Mouse (Mus musculus): ENCODE measurements around the gene Nhlrc3. TPM values are rescaled to one million over a fixed set of nuclear protein-coding genes. Genes with fewer than 3 reads are reported as not detected.

Gene Nhlrc3
- polyA plus RNA-seq (2012; ENCODE audit: insufficient read depth, insufficient read length, missing spikeins), result 40.6 and 41.8 TPM in 2 replicates

DNA sequence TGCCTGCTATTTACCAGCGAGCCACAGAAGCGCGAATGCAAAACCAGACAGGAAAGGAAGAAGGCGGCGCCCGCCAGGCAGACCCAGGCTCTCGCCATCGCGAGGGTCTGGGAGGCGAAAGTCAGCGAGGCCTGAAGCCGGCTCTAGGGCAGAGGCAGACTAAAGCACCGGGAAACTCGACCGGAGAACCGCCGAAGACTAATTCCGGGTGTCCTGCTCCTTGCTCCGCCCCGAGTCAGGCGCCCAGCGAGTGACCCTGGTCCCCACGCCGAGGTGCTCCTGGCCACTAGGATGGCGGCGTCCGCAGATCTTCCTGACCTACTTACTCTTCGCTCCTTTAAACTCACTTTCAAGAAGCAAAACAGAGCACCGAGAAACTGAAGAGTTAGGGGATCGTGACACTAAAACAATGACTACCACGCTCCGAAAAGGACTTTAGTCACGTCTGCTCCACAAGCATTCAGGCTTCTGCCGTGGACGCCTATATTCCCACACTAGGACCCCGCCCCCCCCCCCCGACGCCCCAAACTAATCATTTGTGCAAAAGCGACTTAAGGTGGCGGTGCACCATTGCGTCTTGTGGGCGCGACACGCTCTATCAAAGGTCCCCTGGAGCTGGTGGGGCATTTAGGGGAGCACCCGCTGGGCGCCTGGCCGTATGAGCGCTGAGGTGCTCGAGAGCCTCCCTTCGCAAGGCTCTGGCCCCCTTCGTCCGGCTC is at the start of gene Nhlrc3, which contains the start of gene Proser1:
Nhlrc3 (minus strand) TSS at position 287 of the 719 bp plus-strand sequence.
Proser1 (plus strand) TSS at position 621 of the 719 bp plus-strand sequence.
- TF ChIP-seq CTCF (IDR thresholded peaks at IDR 0.05; ENCODE audit: low read depth, low read length), result no peak
- TF ChIP-seq POLR2A (IDR thresholded peaks at IDR 0.05; ENCODE audit: borderline replicate concordance, low read depth, low read length), result no peak
- peaks cover 24% of the 10 kb centered on the region for H3K4me1 ChIP-seq (ENCODE audit: control insufficient read depth, insufficient read depth, low read length)
- H3K4me3 ChIP-seq (ENCODE audit: insufficient read depth, low read length), result peak within 1 kb of the TSS; percentile 79
- peak within 1 kb of the TSS; percentile 95 for H3K27ac ChIP-seq (ENCODE audit: insufficient read depth, low read depth, low read length)

DNA sequence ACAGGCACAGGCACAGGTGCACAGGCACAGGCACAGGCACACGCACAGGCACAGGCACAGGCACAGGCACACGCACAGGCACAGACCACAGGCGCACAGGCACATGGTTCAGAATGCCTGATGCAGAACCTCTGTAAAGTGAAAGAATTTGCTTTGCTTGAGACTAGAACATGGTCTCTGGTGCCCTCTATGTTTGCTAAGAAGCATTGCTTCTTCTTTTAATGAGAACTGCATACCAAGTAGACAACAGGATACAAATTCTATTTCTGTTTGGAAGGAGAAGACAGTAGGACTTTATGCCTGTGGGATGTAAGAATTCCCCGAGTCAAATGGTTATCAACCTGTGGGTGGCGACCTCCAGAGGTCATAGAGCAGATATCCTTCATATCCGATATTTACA is 39.3 kb upstream of the Nhlrc3 start:
- Histone ChIP-seq H3K4me3 (ENCODE audit: insufficient read depth, low read length) (no peak overlapping the region), H3K27ac (ENCODE audit: insufficient read depth, low read depth, low read length) (no peak overlapping the region), H3K4me1 (ENCODE audit: control insufficient read depth, insufficient read depth, low read length) (no peaks in the 10 kb centered on the region)
- TF ChIP-seq CTCF (IDR thresholded peaks at IDR 0.05; ENCODE audit: low read depth, low read length), result no peak
- TF ChIP-seq POLR2A (IDR thresholded peaks at IDR 0.05; ENCODE audit: borderline replicate concordance, low read depth, low read length), result no peak

GRCm38 (mm10) chr3:53498351-53498905 is 35.3 kb upstream of the Nhlrc3 start:
- H3K4me3 ChIP-seq (ENCODE audit: insufficient read depth, low read length), result no peak overlapping the region
- TF ChIP-seq CTCF (IDR thresholded peaks at IDR 0.05; ENCODE audit: low read depth, low read length) (no peak), POLR2A (IDR thresholded peaks at IDR 0.05; ENCODE audit: borderline replicate concordance, low read depth, low read length) (no peak)
- no peaks in the 10 kb centered on the region for H3K4me1 ChIP-seq (ENCODE audit: control insufficient read depth, insufficient read depth, low read length)
- no peak overlapping the region for H3K27ac ChIP-seq (ENCODE audit: insufficient read depth, low read depth, low read length)

DNA sequence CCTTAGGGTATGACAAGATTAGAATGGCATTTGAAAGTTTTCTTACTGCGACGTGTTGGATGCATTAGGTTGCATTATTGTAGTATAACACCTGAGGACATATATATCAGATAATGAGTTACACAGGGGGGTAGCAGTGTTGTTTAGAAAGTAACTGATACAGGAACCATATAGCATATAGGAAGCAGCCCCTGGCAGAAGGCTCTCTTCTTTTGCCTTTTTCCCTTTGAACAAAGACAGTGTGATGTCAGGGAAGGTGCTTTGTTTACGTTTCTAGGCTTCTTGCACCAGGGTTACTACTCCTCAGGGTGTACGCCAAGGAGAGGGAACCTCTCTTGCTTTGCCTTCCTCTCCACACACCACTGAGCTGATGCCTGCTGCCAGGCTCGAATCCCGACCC is 25.2 kb upstream of the Nhlrc3 start, which contains the start of gene Stoml3:
Stoml3 (plus strand) TSS at position 301 of the 400 bp plus-strand sequence.
- TF ChIP-seq POLR2A (IDR thresholded peaks at IDR 0.05; ENCODE audit: borderline replicate concordance, low read depth, low read length) (no peak), CTCF (IDR thresholded peaks at IDR 0.05; ENCODE audit: low read depth, low read length) (no peak)
- no peak within 1 kb of the TSS for H3K27ac ChIP-seq (ENCODE audit: insufficient read depth, low read depth, low read length)
- no peak within 1 kb of the TSS for H3K4me3 ChIP-seq (ENCODE audit: insufficient read depth, low read length)
- peaks cover 3% of the 10 kb centered on the region for H3K4me1 ChIP-seq (ENCODE audit: control insufficient read depth, insufficient read depth, low read length)

GRCm38 (mm10) chr3:53486996-53487576 is 24.0 kb upstream of the Nhlrc3 start:
- H3K4me1 ChIP-seq (ENCODE audit: control insufficient read depth, insufficient read depth, low read length), result peaks cover 5% of the 10 kb centered on the region
- no peak overlapping the region for H3K4me3 ChIP-seq (ENCODE audit: insufficient read depth, low read length)
- no peak for TF ChIP-seq CTCF (IDR thresholded peaks at IDR 0.05; ENCODE audit: low read depth, low read length)
- no peak for TF ChIP-seq POLR2A (IDR thresholded peaks at IDR 0.05; ENCODE audit: borderline replicate concordance, low read depth, low read length)
- no peak overlapping the region for H3K27ac ChIP-seq (ENCODE audit: insufficient read depth, low read depth, low read length)

- Histone ChIP-seq H3K4me3 (ENCODE audit: insufficient read depth, low read length) (no peak overlapping the region), H3K4me1 (ENCODE audit: control insufficient read depth, insufficient read depth, low read length) (peaks cover 5% of the 10 kb centered on the region), H3K27ac (ENCODE audit: insufficient read depth, low read depth, low read length) (no peak overlapping the region)
- TF ChIP-seq CTCF (IDR thresholded peaks at IDR 0.05; ENCODE audit: low read depth, low read length), result no peak
- TF ChIP-seq POLR2A (IDR thresholded peaks at IDR 0.05; ENCODE audit: borderline replicate concordance, low read depth, low read length), result no peak
These were observed 23.4 kb upstream of the Nhlrc3 start for GRCm38 (mm10) chr3:53486561-53486960.

GRCm38 (mm10) chr3:53483414-53484059 is 20.4 kb upstream of the Nhlrc3 start:
- H3K27ac ChIP-seq (ENCODE audit: insufficient read depth, low read depth, low read length), result peak overlapping the region; percentile 51
- TF ChIP-seq CTCF (IDR thresholded peaks at IDR 0.05; ENCODE audit: low read depth, low read length) (no peak), POLR2A (IDR thresholded peaks at IDR 0.05; ENCODE audit: borderline replicate concordance, low read depth, low read length) (no peak)

GRCm38 (mm10) chr3:53478419-53479046 is 15.4 kb upstream of the Nhlrc3 start:
- H3K4me3 ChIP-seq (ENCODE audit: insufficient read depth, low read length), result no peak overlapping the region
- H3K27ac ChIP-seq (ENCODE audit: insufficient read depth, low read depth, low read length), result no peak overlapping the region
- H3K4me1 ChIP-seq (ENCODE audit: control insufficient read depth, insufficient read depth, low read length), result peaks cover 4% of the 10 kb centered on the region
- TF ChIP-seq CTCF (IDR thresholded peaks at IDR 0.05; ENCODE audit: low read depth, low read length) (no peak), POLR2A (IDR thresholded peaks at IDR 0.05; ENCODE audit: borderline replicate concordance, low read depth, low read length) (no peak)

More at GRCm38 (mm10) chr3:53483414-53484059, 20.4 kb upstream of the Nhlrc3 start:
- Histone ChIP-seq H3K4me1 (ENCODE audit: control insufficient read depth, insufficient read depth, low read length) (peaks cover 5% of the 10 kb centered on the region), H3K4me3 (ENCODE audit: insufficient read depth, low read length) (no peak overlapping the region)

GRCm38 (mm10) chr3:53477468-53477867 is 14.3 kb upstream of the Nhlrc3 start:
- H3K4me3 ChIP-seq (ENCODE audit: insufficient read depth, low read length), result no peak overlapping the region
- no peak for TF ChIP-seq CTCF (IDR thresholded peaks at IDR 0.05; ENCODE audit: low read depth, low read length)
- no peak for TF ChIP-seq POLR2A (IDR thresholded peaks at IDR 0.05; ENCODE audit: borderline replicate concordance, low read depth, low read length)
- H3K4me1 ChIP-seq (ENCODE audit: control insufficient read depth, insufficient read depth, low read length), result no peaks in the 10 kb centered on the region
- H3K27ac ChIP-seq (ENCODE audit: insufficient read depth, low read depth, low read length), result no peak overlapping the region
